In genomic region chr7:36192645-36193044, GRCm38 (mm10) we compare ENCODE assay signal across 26 mouse cellular contexts.
DNase-seq lines count a peak whose midpoint lies in the region; ATAC-seq lines count a peak whose summit lies in the region.
"Had no signal": no experiment of that assay in that cellular context is flagged by ENCODE, and none has a peak within 500 bp of the region (broad histone marks: within the 10 kb centered on the region; RNA-seq: fewer than 3 reads in every experiment).

No protein-coding gene starts in this region.

- no peak overlapping the region for H3K9ac ChIP-seq in hindbrain, embryonic 12.5 days
- H3K9ac ChIP-seq in hindbrain, embryonic 14.5 days: no peak overlapping the region
- no peak overlapping the region for H3K9ac ChIP-seq in kidney, embryonic 14.5 days (ENCODE audit: low read depth, low read length)
- H3K9ac ChIP-seq in kidney, embryonic 16.5 days (replicated peaks; ENCODE audit: low read length): no peak overlapping the region
- H3K9ac ChIP-seq: embryonic facial prominence, embryonic 12.5 days; embryonic facial prominence, embryonic 15.5 days; forebrain, postnatal 0 days had no signal

- 0 out of 2 replicates have a peak, but pooled peaks have one; percentile 6 for ATAC-seq in hindbrain, embryonic 12.5 days (ENCODE audit: low FRiP score)
- no peak for ATAC-seq in hindbrain, embryonic 14.5 days (ENCODE audit: low FRiP score)
- ATAC-seq in kidney, embryonic 14.5 days (ENCODE audit: low FRiP score, low TSS enrichment): 0 out of 2 replicates have a peak, but pooled peaks have one; percentile 55
- ATAC-seq in kidney, embryonic 16.5 days (ENCODE audit: low FRiP score, low TSS enrichment): no peak
- ATAC-seq: forebrain, embryonic 14.5 days; forebrain, postnatal 0 days; hindbrain, postnatal 0 days; inflammation-experienced regulatory T-cells, adult 6 months; Patski had no signal

- no peak overlapping the region for H3K4me2 ChIP-seq in hindbrain, embryonic 12.5 days (replicated peaks)
- H3K4me2 ChIP-seq in hindbrain, embryonic 14.5 days (replicated peaks): no peak overlapping the region
- H3K4me2 ChIP-seq in kidney, embryonic 14.5 days (replicated peaks; ENCODE audit: low read depth, low read length): no peak overlapping the region
- no peak overlapping the region for H3K4me2 ChIP-seq in kidney, embryonic 16.5 days (replicated peaks; ENCODE audit: low read depth, low read length)
- H3K4me2 ChIP-seq: embryonic facial prominence, embryonic 12.5 days; embryonic facial prominence, embryonic 15.5 days; heart, embryonic 11.5 days had no signal

- DNase-seq in embryo, embryonic 9.5 days (ENCODE audit: extremely low spot score): peak; percentile 4
- no peak for DNase-seq in embryo, embryonic 10.5 days (ENCODE audit: low spot score)
- no peak for DNase-seq in hindbrain, embryonic 14.5 days (ENCODE audit: low spot score)
- DNase-seq: adrenal gland, postnatal 10 days; adrenal gland, postnatal 36 days; B cell, adult 2 months; cerebellum, adult 18-20 months; cerebellum, adult 9-10 months; cerebellum, postnatal 14 days; forebrain, postnatal 0 days; gastrocnemius, adult 2 months; gastrocnemius, postnatal 14 days; heart, adult 18-20 months; kidney, adult 11 months had no signal

- no peak overlapping the region for H3K27ac ChIP-seq in hindbrain, embryonic 12.5 days
- no peak overlapping the region for H3K27ac ChIP-seq in hindbrain, embryonic 14.5 days
- H3K27ac ChIP-seq in kidney, embryonic 14.5 days (ENCODE audit: low read depth, low read length): no peak overlapping the region
- no peak overlapping the region for H3K27ac ChIP-seq in kidney, embryonic 16.5 days (ENCODE audit: low read length)
- H3K27ac ChIP-seq: embryonic facial prominence, embryonic 12.5 days; embryonic facial prominence, embryonic 15.5 days; gastrocnemius, adult 2 months; hindbrain, postnatal 0 days had no signal

- no peaks in the 10 kb centered on the region for H3K9me3 ChIP-seq in hindbrain, embryonic 12.5 days (replicated peaks)
- no peaks in the 10 kb centered on the region for H3K9me3 ChIP-seq in hindbrain, embryonic 14.5 days (ENCODE audit: control insufficient read depth, low read length)
- no peaks in the 10 kb centered on the region for H3K9me3 ChIP-seq in kidney, embryonic 14.5 days (ENCODE audit: control insufficient read depth, low read length)
- H3K9me3 ChIP-seq in kidney, embryonic 16.5 days (ENCODE audit: low read length): no peaks in the 10 kb centered on the region
- H3K9me3 ChIP-seq: embryonic facial prominence, embryonic 12.5 days; embryonic facial prominence, embryonic 15.5 days had no signal

- H3K27me3 ChIP-seq in hindbrain, embryonic 12.5 days: no peaks in the 10 kb centered on the region
- H3K27me3 ChIP-seq in hindbrain, embryonic 14.5 days (ENCODE audit: control insufficient read depth, insufficient read depth, low read length): no peaks in the 10 kb centered on the region
- no peaks in the 10 kb centered on the region for H3K27me3 ChIP-seq in kidney, embryonic 14.5 days (ENCODE audit: control insufficient read depth, insufficient read depth, low read length)
- H3K27me3 ChIP-seq in kidney, embryonic 16.5 days (ENCODE audit: insufficient read depth, low read length): no peaks in the 10 kb centered on the region
- H3K27me3 ChIP-seq: CH12.LX; embryonic facial prominence, embryonic 12.5 days; embryonic facial prominence, embryonic 15.5 days had no signal

- WGBS in hindbrain, embryonic 12.5 days: 68% methylated on average over 8 of the region's 8 CpGs
- WGBS in hindbrain, embryonic 14.5 days: 56% methylated on average over 8 of the region's 8 CpGs
- 44% methylated on average over 8 of the region's 8 CpGs for WGBS in kidney, embryonic 14.5 days
- WGBS in kidney, embryonic 16.5 days: 29% methylated on average over 8 of the region's 8 CpGs

- peaks cover 3% of the 10 kb centered on the region; the same call in 1 of the 2 replicates for H3K4me1 ChIP-seq in hindbrain, embryonic 12.5 days
- H3K4me1 ChIP-seq in hindbrain, embryonic 14.5 days (replicated peaks; ENCODE audit: control insufficient read depth, insufficient read depth, low read length): 0 out of 2 replicates have a peak, but pooled peaks cover 4% of the 10 kb centered on the region
- H3K4me1 ChIP-seq in kidney, embryonic 14.5 days (ENCODE audit: control insufficient read depth, insufficient read depth, low read length): peaks cover 8% of the 10 kb centered on the region; the same call in 1 of the 2 replicates
- 0 out of 2 replicates have a peak, but pooled peaks cover 7% of the 10 kb centered on the region for H3K4me1 ChIP-seq in kidney, embryonic 16.5 days (ENCODE audit: insufficient read depth, low read length)
- H3K4me1 ChIP-seq: embryonic facial prominence, embryonic 12.5 days; embryonic facial prominence, embryonic 15.5 days had no signal

- no peak overlapping the region for H3K4me3 ChIP-seq in hindbrain, embryonic 12.5 days
- H3K4me3 ChIP-seq in hindbrain, embryonic 14.5 days (replicated peaks; ENCODE audit: low read length): no peak overlapping the region
- no peak overlapping the region for H3K4me3 ChIP-seq in kidney, embryonic 14.5 days (ENCODE audit: low read length)
- H3K4me3 ChIP-seq in kidney, embryonic 16.5 days (ENCODE audit: low read length): no peak overlapping the region
- H3K4me3 ChIP-seq: embryonic facial prominence, embryonic 12.5 days; embryonic facial prominence, embryonic 15.5 days; gastrocnemius, adult 2 months had no signal

- no peaks in the 10 kb centered on the region for H3K36me3 ChIP-seq in hindbrain, embryonic 12.5 days
- no peaks in the 10 kb centered on the region for H3K36me3 ChIP-seq in hindbrain, embryonic 14.5 days (replicated peaks; ENCODE audit: control insufficient read depth, insufficient read depth)
- no peaks in the 10 kb centered on the region for H3K36me3 ChIP-seq in kidney, embryonic 14.5 days (ENCODE audit: control insufficient read depth, insufficient read depth, low read length)
- no peaks in the 10 kb centered on the region for H3K36me3 ChIP-seq in kidney, embryonic 16.5 days (ENCODE audit: insufficient read depth, low read length)
- H3K36me3 ChIP-seq: embryonic facial prominence, embryonic 12.5 days; embryonic facial prominence, embryonic 15.5 days; G1E had no signal

Comparison
In these comparisons a context has a peak if more than half of its experiments do, and no peak if none do; other contexts are left out.
1. ATAC-seq: peak in hindbrain, embryonic 12.5 days (single experiment) and kidney, embryonic 14.5 days (single experiment); none in hindbrain, embryonic 14.5 days (single experiment) and kidney, embryonic 16.5 days (single experiment).